Mouse (Mus musculus): Measurements from ENCODE around the gene Aldh8a1.
"Not testable (repeated sequence)": the region's sequence is repeated elsewhere in the genome, so short reads cannot be mapped to it uniquely, and the experiment has no call there.

Aldh8a1 gene

GRCm38 (mm10) chr10:21367481-21367880 lies 9.6 kb upstream of the Aldh8a1 start:
- no peak for DNase-seq (ENCODE audit: low spot score in 2 of 2)

GRCm38 (mm10) chr10:21369586-21369985 lies 7.5 kb upstream of the Aldh8a1 start:
- DNase-seq (ENCODE audit: low spot score in 2 of 2), result no peak

GRCm38 (mm10) chr10:21372271-21372670 lies 4.8 kb upstream of the Aldh8a1 start:
- DNase-seq (ENCODE audit: low spot score in 2 of 2), result no peak

- DNase-seq (ENCODE audit: low spot score in 2 of 2), result no peak
Observed at GRCm38 (mm10) chr10:21378196-21378944, 1.3 kb downstream of the Aldh8a1 start.

- no peak for DNase-seq (ENCODE audit: low spot score in 2 of 2)
Observed at GRCm38 (mm10) chr10:21382914-21383313, 5.8 kb downstream of the Aldh8a1 start.

GRCm38 (mm10) chr10:21385111-21385663 lies 8.1 kb downstream of the Aldh8a1 start:
- no peak for DNase-seq (ENCODE audit: low spot score in 2 of 2)

- DNase-seq (ENCODE audit: low spot score in 2 of 2), result no peak
Observed at GRCm38 (mm10) chr10:21389075-21389474, 12.0 kb downstream of the Aldh8a1 start.

GRCm38 (mm10) chr10:21390440-21390839 lies 13.3 kb downstream of the Aldh8a1 start:
- DNase-seq (ENCODE audit: low spot score in 2 of 2), result no peak

GRCm38 (mm10) chr10:21391286-21391685 lies 14.2 kb downstream of the Aldh8a1 start:
- DNase-seq (ENCODE audit: low spot score in 2 of 2), result no peak

- DNase-seq (ENCODE audit: low spot score in 2 of 2), result no peak
Observed at GRCm38 (mm10) chr10:21393390-21393789, 16.3 kb downstream of the Aldh8a1 start.

- no peak for DNase-seq (ENCODE audit: low spot score in 2 of 2)
Observed at GRCm38 (mm10) chr10:21395426-21396139, 18.5 kb downstream of the Aldh8a1 start.

- not testable (repeated sequence) for DNase-seq (ENCODE audit: low spot score in 2 of 2)
Observed at GRCm38 (mm10) chr10:21398873-21399425, 21.9 kb downstream of the Aldh8a1 start.

- DNase-seq (ENCODE audit: low spot score in 2 of 2), result no peak
Observed at GRCm38 (mm10) chr10:21399622-21400021, 22.5 kb downstream of the Aldh8a1 start.

GRCm38 (mm10) chr10:21400031-21400430 lies 22.9 kb downstream of the Aldh8a1 start:
- no peak for DNase-seq (ENCODE audit: low spot score in 2 of 2)

- DNase-seq (ENCODE audit: low spot score in 2 of 2), result no peak
Observed at GRCm38 (mm10) chr10:21400453-21400852, 23.4 kb downstream of the Aldh8a1 start.

- no peak for DNase-seq (ENCODE audit: low spot score in 2 of 2)
Observed at GRCm38 (mm10) chr10:21401259-21401658, 24.2 kb downstream of the Aldh8a1 start.

- DNase-seq (ENCODE audit: low spot score in 2 of 2), result no peak
Observed at GRCm38 (mm10) chr10:21404822-21405221, 27.7 kb downstream of the Aldh8a1 start.

- DNase-seq (ENCODE audit: low spot score in 2 of 2), result no peak
Observed at GRCm38 (mm10) chr10:21405707-21406534, 28.8 kb downstream of the Aldh8a1 start.

- no peak for DNase-seq (ENCODE audit: low spot score in 2 of 2)
Observed at GRCm38 (mm10) chr10:21410711-21411110, 33.6 kb downstream of the Aldh8a1 start.

- no peak for DNase-seq (ENCODE audit: low spot score in 2 of 2)
Observed at GRCm38 (mm10) chr10:21411621-21412205, 34.6 kb downstream of the Aldh8a1 start.

GRCm38 (mm10) chr10:21415031-21415430 lies 37.9 kb downstream of the Aldh8a1 start:
- no peak for DNase-seq (ENCODE audit: low spot score in 2 of 2)
